Mouse (Mus musculus): ENCODE results near the gene Tbc1d9b.

The Tbc1d9b gene

DNA sequence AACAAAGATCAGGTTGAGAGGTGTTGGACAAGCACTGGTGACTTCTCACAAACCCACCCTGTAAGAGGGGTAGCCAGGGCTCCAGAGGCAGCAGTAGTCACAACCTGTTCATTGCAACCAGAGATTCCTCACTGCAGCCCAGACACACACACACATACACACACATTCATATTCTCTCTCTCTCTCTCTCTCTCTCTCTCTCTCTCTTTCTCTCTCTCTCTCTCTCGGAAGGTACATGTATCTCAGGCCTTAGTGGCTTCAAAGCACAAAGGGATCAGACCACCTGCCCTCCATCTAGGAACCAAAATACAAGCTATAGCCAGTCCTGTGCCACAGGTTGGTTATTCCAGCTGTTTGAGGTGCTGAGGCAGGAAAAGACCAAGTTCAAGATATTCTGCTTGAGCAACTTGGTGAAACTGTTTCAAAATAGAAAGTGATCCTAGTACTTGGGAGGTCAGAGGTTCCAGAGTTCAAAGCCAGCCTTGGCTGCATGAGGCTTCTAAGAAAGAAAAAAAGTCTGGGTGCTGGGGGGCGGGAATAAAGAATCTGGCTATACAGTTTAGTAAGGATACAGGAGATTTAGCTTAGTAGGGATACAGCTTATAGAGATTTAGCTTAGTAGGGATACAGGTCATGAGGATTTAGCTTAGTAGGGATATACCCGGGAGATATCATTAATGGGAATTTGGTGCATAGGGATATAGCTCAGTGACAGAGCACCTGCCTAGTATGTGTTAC lies 80.3 kb downstream of the Tbc1d9b start:
- DNase-seq, result peak; percentile 32

DNA sequence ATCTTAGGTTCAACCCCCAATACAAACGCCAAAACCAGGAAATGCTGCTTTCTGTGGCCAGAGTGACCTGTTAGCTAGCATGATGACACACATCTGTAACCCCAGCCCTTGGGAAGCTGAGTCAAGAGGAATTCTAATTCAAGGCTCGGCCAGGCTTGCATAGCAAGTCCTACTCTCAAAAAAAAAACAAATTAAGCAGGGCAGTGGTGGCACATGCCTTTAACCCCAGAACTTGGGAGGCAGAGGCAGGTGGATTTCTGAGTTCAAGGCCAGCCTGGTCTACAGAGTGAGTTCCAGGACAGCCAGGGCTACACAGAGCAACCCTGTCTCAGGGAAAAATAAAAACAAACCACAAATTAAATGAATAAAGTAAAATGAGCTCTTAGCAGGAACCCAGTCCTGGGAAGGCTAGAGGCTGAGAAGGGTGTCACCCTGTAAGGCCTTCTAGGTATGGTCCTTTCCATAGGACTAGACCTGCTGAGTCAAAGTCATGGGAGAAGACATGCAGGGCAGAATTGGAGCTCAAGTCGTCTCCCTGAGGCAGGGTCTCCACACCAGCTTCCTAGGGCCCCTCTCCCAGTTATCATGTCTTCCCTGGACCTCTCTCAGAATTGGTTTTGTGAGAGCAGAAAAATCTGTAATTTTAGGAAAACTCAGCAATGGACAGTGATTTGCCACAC lies 81.0 kb downstream of the Tbc1d9b start:
- DNase-seq, result peak; percentile 39

DNA sequence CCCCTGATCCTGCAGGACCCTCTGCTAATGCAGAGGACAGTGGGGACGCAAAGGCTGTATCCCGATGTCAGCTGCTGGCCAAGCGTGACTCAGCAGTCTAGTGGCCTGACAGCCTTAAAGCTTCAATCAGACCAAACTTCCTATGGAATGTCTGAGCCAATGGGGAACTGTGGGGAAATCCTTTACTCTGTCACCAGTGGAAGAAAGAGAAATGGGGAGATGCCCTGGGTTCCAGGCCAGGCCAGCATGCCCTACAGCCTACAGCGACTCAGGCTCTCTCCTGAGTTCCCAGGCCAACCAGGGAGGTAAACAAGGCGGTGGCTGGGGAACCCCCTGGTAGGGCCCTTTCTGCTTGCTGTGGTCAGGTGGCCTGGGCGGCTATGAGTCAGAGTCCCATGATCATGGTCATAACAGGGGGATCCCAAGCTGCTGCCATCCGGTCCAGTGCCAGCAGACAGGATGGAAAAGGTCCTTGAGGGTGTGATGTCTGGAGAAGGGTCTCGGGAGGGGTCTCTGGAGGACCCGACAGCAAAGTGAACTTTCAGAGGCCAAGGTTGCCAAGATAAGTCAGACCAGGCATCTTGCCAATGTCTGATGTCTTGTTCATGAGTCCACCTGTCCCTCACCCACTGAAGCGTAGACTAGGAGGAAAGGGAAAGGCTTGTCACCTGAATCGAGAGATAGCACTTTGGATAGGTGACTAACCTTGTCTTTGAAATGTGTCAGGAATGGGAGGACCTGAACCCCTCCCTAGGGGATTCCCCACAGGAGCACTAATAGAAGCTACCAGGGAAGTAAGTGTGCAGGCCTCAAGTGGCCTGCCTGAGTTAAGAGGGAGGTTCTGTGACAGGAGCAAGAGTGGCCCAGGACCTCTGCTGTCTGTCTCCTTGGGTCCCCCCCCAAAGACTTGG lies 81.9 kb downstream of the Tbc1d9b start:
- DNase-seq, result peak; percentile 78

DNA sequence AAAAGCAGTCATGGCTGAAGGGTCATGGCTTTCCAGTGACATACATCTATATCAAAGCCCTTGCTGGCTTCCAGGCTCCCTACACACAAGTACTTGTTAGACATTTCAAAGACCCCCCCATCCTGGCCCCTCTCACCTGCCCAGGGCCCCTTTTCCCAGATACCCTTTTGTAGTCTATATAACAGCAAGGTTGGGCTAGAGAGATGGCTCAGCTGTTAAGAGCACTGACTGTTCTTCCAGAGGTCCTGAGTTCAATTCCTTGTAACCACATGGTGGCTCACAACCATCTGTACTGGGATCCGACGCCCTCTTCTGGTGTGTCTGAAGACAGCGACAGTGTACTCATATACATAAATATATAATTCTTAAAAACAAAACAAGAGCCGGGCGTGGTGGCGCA lies 83.4 kb downstream of the Tbc1d9b start:
- DNase-seq, result no peak

DNA sequence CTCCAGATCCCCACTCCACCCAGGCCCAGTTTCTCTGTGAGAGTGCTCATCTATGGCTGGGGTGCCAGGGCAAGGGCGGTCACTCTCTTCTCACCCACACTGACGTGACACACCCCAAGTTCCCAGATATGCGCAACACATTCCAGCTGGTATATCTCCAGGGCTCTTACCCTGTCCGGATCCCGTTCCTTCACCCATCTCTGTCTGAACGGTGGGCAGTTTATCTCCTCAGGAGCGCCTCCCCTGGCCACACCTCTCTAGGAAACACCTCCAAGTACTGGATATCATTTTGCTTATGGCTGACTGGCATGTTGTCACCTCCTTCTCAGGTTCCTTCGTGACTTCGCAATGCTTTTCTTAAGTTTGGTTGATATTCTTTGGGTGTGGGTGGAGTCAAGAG lies 84.4 kb downstream of the Tbc1d9b start:
- DNase-seq, result no peak

DNA sequence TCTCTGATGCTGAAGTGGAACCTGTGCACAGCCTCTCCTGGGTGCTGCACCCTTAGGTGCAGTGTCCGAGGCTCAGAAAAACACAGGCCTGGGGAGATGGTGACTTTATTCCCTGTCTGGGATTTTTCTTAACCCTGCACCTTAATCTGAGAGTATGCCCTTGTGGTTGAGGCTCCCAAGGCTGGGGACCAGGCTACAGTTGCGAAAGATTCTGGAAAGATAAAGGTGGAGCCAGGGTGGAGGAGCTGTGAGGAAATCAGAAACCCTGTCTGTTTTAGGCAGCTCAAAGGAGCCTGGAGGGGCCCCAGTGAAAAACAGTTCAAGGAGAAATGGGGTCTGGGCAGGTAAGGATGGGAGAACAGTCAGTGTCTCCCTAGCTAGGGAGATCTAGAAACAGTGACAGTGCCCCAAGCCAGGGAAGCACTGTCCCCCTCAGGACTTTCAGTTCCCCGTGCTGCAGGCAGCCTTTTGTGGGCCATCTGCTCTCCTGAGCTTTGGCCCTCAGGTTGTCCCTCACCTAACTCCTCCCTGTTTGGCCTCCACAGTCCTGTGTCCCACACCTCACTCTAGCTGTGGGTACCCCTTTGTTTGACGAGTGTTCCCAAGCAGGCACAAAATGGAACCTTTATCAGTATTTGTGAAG lies 85.6 kb downstream of the Tbc1d9b start:
- no peak for DNase-seq

DNA sequence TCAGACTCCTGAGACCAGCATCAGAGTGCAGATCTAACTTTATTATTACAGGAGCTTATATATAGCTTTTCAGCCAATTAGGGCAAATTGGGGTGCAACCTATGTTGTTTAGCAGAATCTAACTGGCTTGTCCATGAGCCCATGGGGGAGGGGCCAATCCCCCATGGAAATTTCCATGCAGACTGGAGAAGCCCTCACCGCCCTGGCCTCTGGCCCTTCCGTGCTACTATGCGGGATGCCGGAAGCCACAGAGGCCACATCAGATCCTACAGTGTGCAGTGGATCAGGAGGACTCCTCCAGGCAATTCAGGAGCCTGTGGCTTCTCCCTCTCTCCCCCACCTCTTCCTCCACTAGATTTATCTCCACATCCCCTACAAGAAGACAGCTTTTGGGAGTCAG lies 86.6 kb downstream of the Tbc1d9b start:
- no peak for DNase-seq

DNA sequence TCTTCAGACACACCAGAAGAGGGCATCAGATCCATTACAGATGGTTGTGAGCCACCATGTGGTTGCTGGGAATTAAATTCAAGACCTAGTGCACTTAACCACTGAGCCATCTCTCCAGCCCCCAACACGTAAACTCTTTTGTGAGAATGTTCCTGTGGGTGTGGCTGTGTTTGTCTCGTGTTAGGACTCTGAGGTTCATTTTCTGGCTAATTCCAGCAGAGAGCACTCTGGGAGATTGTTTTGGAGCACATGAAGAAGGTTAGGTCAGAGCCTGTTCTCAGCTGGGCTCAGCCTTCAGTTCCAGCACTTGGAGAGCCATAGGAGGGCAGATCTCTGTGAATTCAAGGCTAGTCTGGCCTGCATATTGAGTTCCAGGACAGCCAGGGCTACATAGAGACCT lies 88.6 kb downstream of the Tbc1d9b start:
- DNase-seq, result no peak

Data from cerebellum, adult 11-12 months (tissue).